ENCODE assay signal across 8 mouse cellular contexts in the genomic region with DNA sequence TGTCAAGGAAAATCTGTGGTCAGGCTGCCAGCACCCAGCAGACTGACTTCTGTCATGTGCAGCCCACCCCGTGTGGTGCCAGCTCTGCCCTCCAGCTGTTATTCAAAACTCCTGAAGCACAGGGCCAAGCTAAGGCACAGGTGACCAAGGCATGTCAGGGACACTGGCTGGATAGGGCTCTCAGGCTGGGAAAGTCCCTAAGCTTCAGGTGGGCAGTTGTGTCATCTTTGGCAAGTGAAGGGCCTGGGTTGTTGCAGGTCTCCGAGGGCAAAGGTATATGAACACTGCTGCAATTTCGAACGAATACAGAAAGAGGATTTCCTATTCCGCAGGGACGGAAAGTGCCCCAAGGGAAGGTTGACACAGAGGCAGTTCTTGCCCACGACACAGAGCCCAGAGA. TPM values are rescaled to one million over a fixed set of nuclear protein-coding genes. Genes with fewer than 3 reads are reported as not detected.
DNase-seq lines count a peak whose midpoint lies in the region; ATAC-seq and TF ChIP-seq lines count a peak whose summit lies in the region.

No protein-coding gene starts in this region.

- peaks cover 82% of the 10 kb centered on the region for H3K4me1 ChIP-seq in heart, embryonic 10.5 days
- H3K4me1 ChIP-seq in ES-Bruce4 (ENCODE audit: control insufficient read depth, insufficient read depth, low read length), result peaks cover 4% of the 10 kb centered on the region
- H3K4me1 ChIP-seq in embryonic facial prominence, embryonic 15.5 days, result peaks cover 73% of the 10 kb centered on the region
- H3K4me1 ChIP-seq in limb, embryonic 13.5 days, result peaks cover 61% of the 10 kb centered on the region
- H3K4me1 ChIP-seq in stomach, embryonic 14.5 days (ENCODE audit: control insufficient read depth, insufficient read depth, low read length), result peaks cover 50% of the 10 kb centered on the region

- no peaks in the 10 kb centered on the region for H3K9me3 ChIP-seq in heart, embryonic 10.5 days
- H3K9me3 ChIP-seq in ES-Bruce4 (replicated peaks; ENCODE audit: control insufficient read depth, insufficient read depth, low read length, poor library complexity, severe bottlenecking), result no peaks in the 10 kb centered on the region
- H3K9me3 ChIP-seq in embryonic facial prominence, embryonic 15.5 days (replicated peaks), result no peaks in the 10 kb centered on the region
- H3K9me3 ChIP-seq in limb, embryonic 13.5 days, result no peaks in the 10 kb centered on the region
- no peaks in the 10 kb centered on the region for H3K9me3 ChIP-seq in stomach, embryonic 14.5 days (ENCODE audit: control insufficient read depth, low read depth, low read length)

- 11% methylated on average over 7 of the region's 7 CpGs for WGBS in heart, embryonic 10.5 days
- WGBS in embryonic facial prominence, embryonic 15.5 days, result 3% methylated on average over 7 of the region's 7 CpGs
- 8% methylated on average over 7 of the region's 7 CpGs for WGBS in limb, embryonic 13.5 days
- WGBS in stomach, embryonic 14.5 days, result 6% methylated on average over 7 of the region's 7 CpGs

- no peaks in the 10 kb centered on the region for H3K36me3 ChIP-seq in heart, embryonic 10.5 days
- no peaks in the 10 kb centered on the region for H3K36me3 ChIP-seq in ES-Bruce4 (ENCODE audit: control insufficient read depth, insufficient read depth, low read length, poor library complexity, severe bottlenecking)
- H3K36me3 ChIP-seq in embryonic facial prominence, embryonic 15.5 days, result no peaks in the 10 kb centered on the region
- no peaks in the 10 kb centered on the region for H3K36me3 ChIP-seq in limb, embryonic 13.5 days
- H3K36me3 ChIP-seq in stomach, embryonic 14.5 days (ENCODE audit: control insufficient read depth, insufficient read depth, low read length), result no peaks in the 10 kb centered on the region

- peaks cover 28% of the 10 kb centered on the region for H3K27me3 ChIP-seq in heart, embryonic 10.5 days (ENCODE audit: insufficient read depth, poor library complexity, severe bottlenecking)
- H3K27me3 ChIP-seq in ES-Bruce4 (ENCODE audit: control insufficient read depth, insufficient read depth, low read length, poor library complexity, severe bottlenecking), result no peaks in the 10 kb centered on the region
- no peaks in the 10 kb centered on the region for H3K27me3 ChIP-seq in embryonic facial prominence, embryonic 15.5 days
- H3K27me3 ChIP-seq in limb, embryonic 13.5 days, result no peaks in the 10 kb centered on the region
- no peaks in the 10 kb centered on the region for H3K27me3 ChIP-seq in stomach, embryonic 14.5 days (ENCODE audit: control insufficient read depth, insufficient read depth, low read length)

- no peak for TF ChIP-seq EP300 in ES-Bruce4 (IDR thresholded peaks at IDR 0.05; ENCODE audit: insufficient read depth, low read depth, low read length)

- H3K9ac ChIP-seq in ES-Bruce4 (ENCODE audit: low read depth, poor library complexity, severe bottlenecking), result peak overlapping the region; percentile 77
- peak overlapping the region; percentile 76 for H3K9ac ChIP-seq in embryonic facial prominence, embryonic 15.5 days
- H3K9ac ChIP-seq in limb, embryonic 13.5 days, result peak overlapping the region; percentile 88
- peak overlapping the region; percentile 64 for H3K9ac ChIP-seq in stomach, embryonic 14.5 days (replicated peaks; ENCODE audit: low read depth, low read length)

- TF ChIP-seq CTCF in ES-Bruce4 (IDR thresholded peaks at IDR 0.05; ENCODE audit: low read depth, low read length), result no peak

- H3K4me3 ChIP-seq in heart, embryonic 10.5 days, result peak overlapping the region; percentile 75
- peak overlapping the region; percentile 75 for H3K4me3 ChIP-seq in ES-Bruce4 (ENCODE audit: low read depth, low read length)
- peak overlapping the region; percentile 72 for H3K4me3 ChIP-seq in embryonic facial prominence, embryonic 15.5 days (replicated peaks)
- peak overlapping the region; percentile 69 for H3K4me3 ChIP-seq in limb, embryonic 13.5 days
- H3K4me3 ChIP-seq in stomach, embryonic 14.5 days (ENCODE audit: low read depth, low read length), result peak overlapping the region; percentile 59

- TF ChIP-seq POLR2A in ES-Bruce4 (IDR thresholded peaks at IDR 0.05; ENCODE audit: insufficient read depth, low read length), result no peak

- no peak for ATAC-seq in embryonic facial prominence, embryonic 15.5 days (ENCODE audit: insufficient number of reproducible peaks, low FRiP score, low TSS enrichment, low read depth)
- no peak for ATAC-seq in limb, embryonic 13.5 days (ENCODE audit: low FRiP score, low read depth)
- ATAC-seq in stomach, embryonic 14.5 days (ENCODE audit: insufficient number of reproducible peaks, insufficient read depth, low FRiP score, low read depth), result no peak

- no peak for DNase-seq in heart, embryonic 10.5 days (ENCODE audit: low spot score)
- no peak for DNase-seq in heart, adult 18-20 months
- DNase-seq in T-cell, adult 2 months (ENCODE audit: low spot score), result no peak
- DNase-seq in thymus, postnatal 25 days, result no peak

- H3K4me2 ChIP-seq in embryonic facial prominence, embryonic 15.5 days (replicated peaks), result peak overlapping the region; percentile 90
- H3K4me2 ChIP-seq in limb, embryonic 13.5 days (replicated peaks), result peak overlapping the region; percentile 98
- peak overlapping the region; percentile 89 for H3K4me2 ChIP-seq in stomach, embryonic 14.5 days (replicated peaks; ENCODE audit: low read depth, low read length)

- H3K27ac ChIP-seq in heart, embryonic 10.5 days, result peak overlapping the region; percentile 87
- H3K27ac ChIP-seq in ES-Bruce4 (ENCODE audit: insufficient read depth, low read length), result no peak overlapping the region
- H3K27ac ChIP-seq in embryonic facial prominence, embryonic 15.5 days (replicated peaks), result peak overlapping the region; percentile 44; the same call in 1 of the 2 replicates
- no peak overlapping the region; the same call in 1 of the 2 replicates for H3K27ac ChIP-seq in limb, embryonic 13.5 days
- no peak overlapping the region; the same call in 1 of the 2 replicates for H3K27ac ChIP-seq in stomach, embryonic 14.5 days (ENCODE audit: low read length)

RNA-seq across cellular contexts. Expression of a gene that starts 0.5 kb away (rescaled TPM):
- polyA plus RNA-seq in heart, embryonic 10.5 days (2016; fragmentation: Nextera tagmentation; extraction: Ambion mirVana), result 5.3 TPM in 2 replicates
- total RNA-seq in heart, adult 18-20 months (2021), result 10 to 100 TPM; 12.3 to 14.4 TPM
- 14.4 and 16.6 TPM in 2 replicates for polyA plus RNA-seq in ES-Bruce4 (2011; ENCODE audit: insufficient read depth, insufficient read length, low read depth, missing spikeins)
- polyA plus RNA-seq in embryonic facial prominence, embryonic 15.5 days (2015; fragmentation: Nextera tagmentation; extraction: Ambion mirVana), result 5.5 and 8.6 TPM in 2 replicates
- 9.1 and 10.2 TPM in 2 replicates for polyA plus RNA-seq in limb, embryonic 13.5 days (2015; fragmentation: Nextera tagmentation; extraction: Ambion mirVana)
- polyA plus RNA-seq in stomach, embryonic 14.5 days (2014; fragmentation: Nextera tagmentation; extraction: Ambion mirVana), result 6.3 and 8.3 TPM in 2 replicates

RNA-seq across cellular contexts. Expression of a gene that starts 4.5 kb away (rescaled TPM):
- polyA plus RNA-seq in heart, embryonic 10.5 days (2016; fragmentation: Nextera tagmentation; extraction: Ambion mirVana), result 1.9 and 3.6 TPM in 2 replicates
- under 1 TPM; 0.67 to 0.72 TPM for total RNA-seq in heart, adult 18-20 months (2021)
- 0.88 and 0.96 TPM in 2 replicates for polyA plus RNA-seq in ES-Bruce4 (2011; ENCODE audit: insufficient read depth, insufficient read length, low read depth, missing spikeins)
- 10.5 and 11.0 TPM in 2 replicates for polyA plus RNA-seq in embryonic facial prominence, embryonic 15.5 days (2015; fragmentation: Nextera tagmentation; extraction: Ambion mirVana)
- 14.5 and 14.9 TPM in 2 replicates for polyA plus RNA-seq in limb, embryonic 13.5 days (2015; fragmentation: Nextera tagmentation; extraction: Ambion mirVana)
- 10.2 and 10.4 TPM in 2 replicates for polyA plus RNA-seq in stomach, embryonic 14.5 days (2014; fragmentation: Nextera tagmentation; extraction: Ambion mirVana)

RNA-seq across cellular contexts. Expression of a gene that starts 15.8 kb away (rescaled TPM):
- 9.9 and 10.0 TPM in 2 replicates for polyA plus RNA-seq in heart, embryonic 10.5 days (2016; fragmentation: Nextera tagmentation; extraction: Ambion mirVana)
- 1 to 10 TPM; 1.9 to 3.0 TPM for total RNA-seq in heart, adult 18-20 months (2021)
- 21.0 and 24.5 TPM in 2 replicates for polyA plus RNA-seq in ES-Bruce4 (2011; ENCODE audit: insufficient read depth, insufficient read length, low read depth, missing spikeins)
- polyA plus RNA-seq in embryonic facial prominence, embryonic 15.5 days (2015; fragmentation: Nextera tagmentation; extraction: Ambion mirVana), result 11.6 and 13.0 TPM in 2 replicates
- polyA plus RNA-seq in limb, embryonic 13.5 days (2015; fragmentation: Nextera tagmentation; extraction: Ambion mirVana), result 15.8 and 16.3 TPM in 2 replicates
- polyA plus RNA-seq in stomach, embryonic 14.5 days (2014; fragmentation: Nextera tagmentation; extraction: Ambion mirVana), result 11.9 and 12.3 TPM in 2 replicates

RNA-seq across cellular contexts. Expression of a gene that starts 35.3 kb away (rescaled TPM):
- 538 and 598 TPM in 2 replicates for polyA plus RNA-seq in heart, embryonic 10.5 days (2016; fragmentation: Nextera tagmentation; extraction: Ambion mirVana)
- 100 to 1,000 TPM; 241 to 255 TPM for total RNA-seq in heart, adult 18-20 months (2021)
- polyA plus RNA-seq in ES-Bruce4 (2011; ENCODE audit: insufficient read depth, insufficient read length, low read depth, missing spikeins), result 254 and 307 TPM in 2 replicates
- polyA plus RNA-seq in embryonic facial prominence, embryonic 15.5 days (2015; fragmentation: Nextera tagmentation; extraction: Ambion mirVana), result 539 and 547 TPM in 2 replicates
- polyA plus RNA-seq in limb, embryonic 13.5 days (2015; fragmentation: Nextera tagmentation; extraction: Ambion mirVana), result 446 and 468 TPM in 2 replicates
- 506 and 549 TPM in 2 replicates for polyA plus RNA-seq in stomach, embryonic 14.5 days (2014; fragmentation: Nextera tagmentation; extraction: Ambion mirVana)

RNA-seq across cellular contexts. Expression of a gene that starts 41.3 kb away (rescaled TPM):
- polyA plus RNA-seq in heart, embryonic 10.5 days (2016; fragmentation: Nextera tagmentation; extraction: Ambion mirVana), result 40.0 and 44.5 TPM in 2 replicates
- 10 to 100 TPM in 1 of 2 experiments, 1 to 10 TPM in 1; 8.3 to 13.5 TPM for total RNA-seq in heart, adult 18-20 months (2021)
- polyA plus RNA-seq in ES-Bruce4 (2011; ENCODE audit: insufficient read depth, insufficient read length, low read depth, missing spikeins), result 25.3 and 30.4 TPM in 2 replicates
- 35.3 and 37.5 TPM in 2 replicates for polyA plus RNA-seq in embryonic facial prominence, embryonic 15.5 days (2015; fragmentation: Nextera tagmentation; extraction: Ambion mirVana)
- 36.9 and 38.1 TPM in 2 replicates for polyA plus RNA-seq in limb, embryonic 13.5 days (2015; fragmentation: Nextera tagmentation; extraction: Ambion mirVana)
- polyA plus RNA-seq in stomach, embryonic 14.5 days (2014; fragmentation: Nextera tagmentation; extraction: Ambion mirVana), result 28.2 and 29.7 TPM in 2 replicates

Comparison
In these comparisons a context has a peak if more than half of its experiments do, and no peak if none do; other contexts are left out.
1. H3K27ac ChIP-seq: peak in heart, embryonic 10.5 days (single experiment) and embryonic facial prominence, embryonic 15.5 days (single experiment); none in ES-Bruce4 (single experiment), limb, embryonic 13.5 days (single experiment) and stomach, embryonic 14.5 days (single experiment).
2. Peak in every context shown above with its lines, with median percentiles within 50 percentile points of each other: H3K4me3 ChIP-seq, H3K9ac ChIP-seq and H3K4me2 ChIP-seq.